Mouse (Mus musculus): ENCODE measurements around the gene Gm13090. TPM values are rescaled to one million over a fixed set of nuclear protein-coding genes. Genes with fewer than 3 reads are reported as not detected.

Gm13090 gene
- total and polyA plus RNA-seq, 3 experiments: not detected

DNA sequence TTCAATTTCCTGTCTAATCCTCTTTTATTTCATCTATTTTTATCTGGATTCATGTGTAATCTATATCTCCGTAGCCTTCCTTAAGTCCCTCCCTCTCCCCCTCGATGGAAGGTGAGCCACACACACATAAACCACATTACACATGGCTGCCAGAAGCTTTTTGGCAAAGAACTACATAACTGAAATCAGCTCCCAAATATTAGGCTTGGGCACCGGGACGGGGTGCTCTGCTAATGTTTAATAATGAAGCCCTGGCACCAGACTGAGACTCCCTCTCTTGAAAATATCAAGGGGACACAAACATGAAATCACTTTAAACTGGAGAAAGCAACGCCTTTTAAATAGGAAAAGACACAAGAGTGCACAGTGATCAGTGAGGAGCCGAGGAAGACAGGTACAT is 16.5 kb downstream of the Gm13090 start:
- DNase-seq (ENCODE audit: low spot score) (no peak), ATAC-seq (ENCODE audit: extremely low read depth, insufficient number of reproducible peaks, low FRiP score, poor library complexity, severe bottlenecking) (no peak)
- H3K4me1 ChIP-seq (ENCODE audit: insufficient read depth, low read depth, low read length): no peaks in the 10 kb centered on the region
- no peaks in the 10 kb centered on the region for H3K36me3 ChIP-seq (replicated peaks)
- H3K9me3 ChIP-seq (replicated peaks): peaks cover 67% of the 10 kb centered on the region
- H3K4me3 ChIP-seq (ENCODE audit: low read depth, low read length): no peak overlapping the region
- H3K27me3 ChIP-seq (ENCODE audit: insufficient read depth, low read length): no peaks in the 10 kb centered on the region
- TF ChIP-seq CTCF (IDR thresholded peaks at IDR 0.05; ENCODE audit: low read depth, low read length) (no peak), GATA2 (IDR thresholded peaks at IDR 0.05; ENCODE audit: borderline replicate concordance, low read depth, low read length) (no peak), GATA1 (IDR thresholded peaks at IDR 0.05; ENCODE audit: borderline replicate concordance, low read length) (no peak), POLR2AphosphoS5 (IDR thresholded peaks at IDR 0.05; ENCODE audit: insufficient replicate concordance, low read depth, low read length) (no peak), TAL1 (conservative IDR thresholded peaks at IDR 0.05; ENCODE audit: low read depth, low read length) (no peak)

DNA sequence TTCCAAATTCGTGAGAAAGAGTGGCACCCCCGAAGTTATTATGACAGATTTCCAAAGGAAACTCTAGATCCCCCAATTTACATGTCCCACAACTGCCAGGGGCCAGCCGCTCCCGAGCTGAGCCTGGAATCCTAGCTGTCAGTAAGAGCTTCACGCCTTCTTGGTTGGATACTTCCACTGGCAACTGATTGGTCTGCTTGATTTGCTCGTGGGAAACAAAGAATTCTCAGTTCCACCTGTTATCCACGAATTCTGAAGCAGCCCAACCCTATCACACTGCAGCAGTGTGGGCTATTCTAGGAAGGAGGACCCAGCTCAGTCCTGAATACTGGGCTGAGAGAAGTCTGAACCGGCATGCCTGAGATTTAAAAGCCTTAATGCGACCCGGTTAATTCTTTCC is 17.1 kb downstream of the Gm13090 start:
- Histone ChIP-seq H3K4me3 (ENCODE audit: low read depth, low read length) (no peak overlapping the region), H3K27me3 (ENCODE audit: insufficient read depth, low read length) (no peaks in the 10 kb centered on the region), H3K36me3 (replicated peaks) (no peaks in the 10 kb centered on the region), H3K4me1 (ENCODE audit: insufficient read depth, low read depth, low read length) (no peaks in the 10 kb centered on the region), H3K9me3 (replicated peaks) (peaks cover 69% of the 10 kb centered on the region)
- TF ChIP-seq CTCF (IDR thresholded peaks at IDR 0.05; ENCODE audit: low read depth, low read length): no peak
- ATAC-seq (ENCODE audit: extremely low read depth, insufficient number of reproducible peaks, low FRiP score, poor library complexity, severe bottlenecking) (no peak), DNase-seq (ENCODE audit: low spot score) (no peak)

DNA sequence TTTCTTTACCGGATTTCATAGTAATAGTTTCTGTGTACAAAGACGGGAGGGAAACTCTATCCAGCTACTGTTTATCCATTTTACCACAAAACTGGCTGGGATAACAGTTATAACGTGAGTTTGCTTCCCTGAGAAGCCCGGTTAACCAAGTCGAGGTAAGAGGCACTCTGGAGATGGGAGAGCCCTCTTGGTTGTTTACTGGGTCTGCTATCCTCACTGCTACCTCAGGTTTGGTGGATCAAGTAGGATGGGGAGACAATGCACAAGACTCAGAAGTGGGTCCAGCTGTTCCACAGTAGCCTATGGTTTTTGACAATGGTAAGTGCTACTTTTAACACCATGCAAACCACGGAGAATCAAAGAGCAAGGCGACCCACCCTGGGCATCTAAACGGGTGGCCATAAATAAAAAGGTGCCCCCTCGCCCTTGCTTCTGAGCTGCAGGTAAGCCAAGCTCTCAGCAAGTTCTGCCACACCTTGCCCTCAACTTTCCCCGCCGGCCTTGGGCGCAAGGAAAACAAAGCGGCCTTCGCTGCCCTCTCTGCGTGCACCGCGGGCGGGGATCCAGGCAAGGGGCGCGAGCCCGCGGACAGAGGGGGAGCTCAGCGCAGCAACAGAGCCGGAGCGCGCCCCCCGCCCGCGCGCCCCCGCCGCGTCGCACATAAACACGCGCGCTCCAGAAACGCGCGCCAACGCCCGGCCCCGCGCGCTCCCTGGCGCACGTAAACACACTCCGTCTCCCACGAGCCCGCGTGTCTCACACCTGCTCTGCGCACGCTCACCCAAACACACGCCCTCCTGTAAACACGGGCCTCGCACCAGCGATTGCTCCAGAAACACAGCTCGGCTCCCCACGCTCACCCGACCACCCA is 18.0 kb downstream of the Gm13090 start:
- TF ChIP-seq GATA2 (IDR thresholded peaks at IDR 0.05; ENCODE audit: borderline replicate concordance, low read depth, low read length) (no peak), TAL1 (conservative IDR thresholded peaks at IDR 0.05; ENCODE audit: low read depth, low read length) (no peak), CTCF (IDR thresholded peaks at IDR 0.05; ENCODE audit: low read depth, low read length) (no peak), GATA1 (IDR thresholded peaks at IDR 0.05; ENCODE audit: borderline replicate concordance, low read length) (no peak), POLR2AphosphoS5 (IDR thresholded peaks at IDR 0.05; ENCODE audit: insufficient replicate concordance, low read depth, low read length) (no peak)
- no peak for ATAC-seq (ENCODE audit: extremely low read depth, insufficient number of reproducible peaks, low FRiP score, poor library complexity, severe bottlenecking)
- no peaks in the 10 kb centered on the region for H3K36me3 ChIP-seq (replicated peaks)
- H3K4me1 ChIP-seq (ENCODE audit: insufficient read depth, low read depth, low read length): no peaks in the 10 kb centered on the region
- no peak overlapping the region; the same call in 1 of the 2 replicates for H3K4me3 ChIP-seq (ENCODE audit: low read depth, low read length)
- DNase-seq (ENCODE audit: low spot score): no peak
- H3K27me3 ChIP-seq (ENCODE audit: insufficient read depth, low read length): no peaks in the 10 kb centered on the region
- H3K9me3 ChIP-seq (replicated peaks): peaks cover 63% of the 10 kb centered on the region

DNA sequence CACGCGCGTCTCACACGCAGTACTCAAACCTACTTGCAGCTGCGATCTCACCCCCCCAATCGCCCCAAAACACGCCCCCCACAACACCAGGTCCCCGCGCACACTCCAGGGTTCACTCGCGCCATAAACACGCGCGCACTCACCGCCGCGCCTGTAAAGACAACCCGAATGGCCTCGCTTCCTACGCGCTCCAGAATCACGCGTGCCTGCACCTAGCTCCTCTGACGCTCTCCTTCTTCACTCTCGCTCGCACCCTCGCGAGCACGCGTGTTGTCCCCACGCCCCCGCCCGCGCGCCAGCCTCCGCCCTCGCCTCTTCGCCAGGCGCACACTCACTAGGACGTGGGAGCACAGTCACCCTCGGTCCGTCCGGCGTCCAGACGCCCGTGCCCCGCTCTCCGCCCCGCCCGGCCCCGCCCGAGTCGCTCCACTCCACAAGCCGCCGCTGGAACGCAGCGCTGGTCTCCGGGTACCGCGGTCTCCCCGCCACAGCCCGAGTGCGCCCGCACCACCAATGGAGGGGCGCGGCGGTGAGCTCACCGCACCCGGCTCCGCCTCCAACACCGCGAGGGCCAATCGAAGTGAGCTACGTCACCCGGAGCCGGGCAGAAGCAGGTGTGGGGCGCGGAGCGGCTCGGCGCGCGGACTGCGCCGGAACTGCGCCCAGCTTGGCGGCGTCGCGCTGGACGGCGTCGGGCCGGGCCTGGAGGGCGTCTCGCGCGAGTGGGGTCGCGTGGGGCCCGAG is 18.8 kb downstream of the Gm13090 start:
- peak overlapping the region; percentile 35; the same call in 1 of the 2 replicates for H3K4me3 ChIP-seq (ENCODE audit: low read depth, low read length)
- no peaks in the 10 kb centered on the region for H3K27me3 ChIP-seq (ENCODE audit: insufficient read depth, low read length)
- H3K4me1 ChIP-seq (ENCODE audit: insufficient read depth, low read depth, low read length): no peaks in the 10 kb centered on the region
- DNase-seq (ENCODE audit: low spot score) (no peak), ATAC-seq (ENCODE audit: extremely low read depth, insufficient number of reproducible peaks, low FRiP score, poor library complexity, severe bottlenecking) (no peak)
- no peaks in the 10 kb centered on the region for H3K36me3 ChIP-seq (replicated peaks)
- no peak for TF ChIP-seq TAL1 (conservative IDR thresholded peaks at IDR 0.05; ENCODE audit: low read depth, low read length)
- TF ChIP-seq GATA1 (IDR thresholded peaks at IDR 0.05; ENCODE audit: borderline replicate concordance, low read length): no peak
- no peak for TF ChIP-seq CTCF (IDR thresholded peaks at IDR 0.05; ENCODE audit: low read depth, low read length)
- no peak for TF ChIP-seq POLR2AphosphoS5 (IDR thresholded peaks at IDR 0.05; ENCODE audit: insufficient replicate concordance, low read depth, low read length)
- TF ChIP-seq GATA2 (IDR thresholded peaks at IDR 0.05; ENCODE audit: borderline replicate concordance, low read depth, low read length): no peak
- H3K9me3 ChIP-seq (replicated peaks): peaks cover 61% of the 10 kb centered on the region

DNA sequence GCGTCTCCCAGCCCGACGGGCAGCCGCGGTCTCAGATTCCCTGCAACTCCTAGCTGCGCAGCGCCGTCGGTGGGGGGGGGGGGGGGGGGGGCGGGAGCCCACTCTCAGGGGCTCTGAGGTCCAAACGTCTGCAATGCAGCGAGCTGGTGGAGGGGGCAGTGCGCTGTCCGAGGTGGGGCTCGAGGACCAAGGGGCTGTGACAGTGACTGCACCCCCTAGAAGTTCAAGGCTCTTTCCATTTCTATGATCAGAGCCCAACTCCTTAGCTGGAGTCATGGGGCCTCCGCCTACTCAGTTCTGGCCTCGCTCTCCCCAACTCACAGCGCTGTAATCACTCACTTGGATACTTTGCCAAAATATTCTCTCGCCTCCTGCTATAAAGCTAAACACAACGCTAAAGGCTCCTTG is 19.5 kb downstream of the Gm13090 start:
- no peak for TF ChIP-seq GATA2 (IDR thresholded peaks at IDR 0.05; ENCODE audit: borderline replicate concordance, low read depth, low read length)
- TF ChIP-seq POLR2AphosphoS5 (IDR thresholded peaks at IDR 0.05; ENCODE audit: insufficient replicate concordance, low read depth, low read length): no peak
- TF ChIP-seq GATA1 (IDR thresholded peaks at IDR 0.05; ENCODE audit: borderline replicate concordance, low read length): no peak
- no peak for TF ChIP-seq CTCF (IDR thresholded peaks at IDR 0.05; ENCODE audit: low read depth, low read length)
- no peak for TF ChIP-seq TAL1 (conservative IDR thresholded peaks at IDR 0.05; ENCODE audit: low read depth, low read length)
- no peak for DNase-seq (ENCODE audit: low spot score)
- no peaks in the 10 kb centered on the region for H3K27me3 ChIP-seq (ENCODE audit: insufficient read depth, low read length)
- H3K36me3 ChIP-seq (replicated peaks): no peaks in the 10 kb centered on the region
- H3K9me3 ChIP-seq (replicated peaks): peaks cover 62% of the 10 kb centered on the region
- H3K4me1 ChIP-seq (ENCODE audit: insufficient read depth, low read depth, low read length): no peaks in the 10 kb centered on the region
- no peak for ATAC-seq (ENCODE audit: extremely low read depth, insufficient number of reproducible peaks, low FRiP score, poor library complexity, severe bottlenecking)
- H3K4me3 ChIP-seq (ENCODE audit: low read depth, low read length): no peak overlapping the region; the same call in 1 of the 2 replicates

DNA sequence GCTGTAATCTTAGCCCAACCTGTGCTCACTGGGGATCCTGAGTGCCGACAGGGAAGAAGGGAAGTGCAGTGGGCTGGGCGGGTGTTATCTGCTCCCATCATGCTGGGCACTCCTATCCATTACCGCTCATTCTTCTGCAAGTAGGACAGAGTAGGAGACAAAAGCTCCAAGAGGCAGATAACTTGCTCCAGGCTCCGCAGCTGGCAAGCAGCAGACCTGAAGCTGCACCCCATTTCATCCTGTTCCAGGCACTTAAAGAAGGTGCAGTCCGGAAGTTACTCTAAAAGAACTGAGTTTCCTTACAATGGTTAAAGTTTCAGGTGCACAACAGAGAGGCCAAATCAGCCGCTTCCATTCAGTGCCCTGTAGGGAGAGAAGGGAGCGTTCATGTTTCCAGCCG is 21.9 kb downstream of the Gm13090 start:
- peaks cover 75% of the 10 kb centered on the region for H3K9me3 ChIP-seq (replicated peaks)

More for the DNA sequence above, 21.9 kb downstream of the Gm13090 start:
- H3K4me1 ChIP-seq (ENCODE audit: insufficient read depth, low read depth, low read length): no peaks in the 10 kb centered on the region
- DNase-seq (ENCODE audit: low spot score) (no peak), ATAC-seq (ENCODE audit: extremely low read depth, insufficient number of reproducible peaks, low FRiP score, poor library complexity, severe bottlenecking) (no peak)
- H3K36me3 ChIP-seq (replicated peaks): no peaks in the 10 kb centered on the region
- no peak for TF ChIP-seq GATA1 (IDR thresholded peaks at IDR 0.05; ENCODE audit: borderline replicate concordance, low read length)
- TF ChIP-seq GATA2 (IDR thresholded peaks at IDR 0.05; ENCODE audit: borderline replicate concordance, low read depth, low read length): no peak
- TF ChIP-seq TAL1 (conservative IDR thresholded peaks at IDR 0.05; ENCODE audit: low read depth, low read length): no peak
- TF ChIP-seq POLR2AphosphoS5 (IDR thresholded peaks at IDR 0.05; ENCODE audit: insufficient replicate concordance, low read depth, low read length): no peak
- TF ChIP-seq CTCF (IDR thresholded peaks at IDR 0.05; ENCODE audit: low read depth, low read length): no peak
- no peak overlapping the region for H3K4me3 ChIP-seq (ENCODE audit: low read depth, low read length)
- H3K27me3 ChIP-seq (ENCODE audit: insufficient read depth, low read length): no peaks in the 10 kb centered on the region

Data from G1E (cell line).